Mouse (Mus musculus) kidney, adult 8-10 months (tissue): ENCODE data around the gene Faah.

Experiments
- DNase-seq, 2 experiments: peaks; one replicate each; pipeline ENCODE4 v3.0.0; 2022

The Faah gene

DNA sequence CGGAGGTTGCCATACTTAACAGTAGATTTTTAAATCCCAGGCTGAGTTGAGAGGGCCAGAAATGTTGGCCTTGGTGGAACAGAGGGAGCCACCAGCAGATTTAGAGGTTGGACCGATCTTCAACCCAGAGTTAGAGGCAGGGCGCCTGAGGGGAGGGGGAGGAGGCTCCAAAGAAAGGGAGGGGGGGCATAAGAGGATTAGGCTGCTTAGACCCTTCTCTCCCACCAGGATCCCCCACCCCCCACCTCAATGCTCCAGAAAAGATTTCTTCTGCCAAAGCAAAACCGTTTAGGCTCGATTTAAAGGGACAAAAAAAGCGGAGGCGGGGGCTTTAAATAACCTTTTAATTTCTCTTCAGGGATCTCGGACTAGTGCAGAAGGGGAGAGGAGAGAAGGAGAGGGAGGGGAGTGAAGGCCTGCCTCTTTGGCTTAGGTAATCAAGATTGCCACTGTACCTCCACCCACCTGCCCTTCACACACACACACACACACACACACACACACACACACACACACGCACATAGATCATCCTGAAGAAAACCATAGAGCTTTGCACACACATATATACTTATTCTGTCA is 76.4 kb downstream of the Faah start:
- no peak for DNase-seq

DNA sequence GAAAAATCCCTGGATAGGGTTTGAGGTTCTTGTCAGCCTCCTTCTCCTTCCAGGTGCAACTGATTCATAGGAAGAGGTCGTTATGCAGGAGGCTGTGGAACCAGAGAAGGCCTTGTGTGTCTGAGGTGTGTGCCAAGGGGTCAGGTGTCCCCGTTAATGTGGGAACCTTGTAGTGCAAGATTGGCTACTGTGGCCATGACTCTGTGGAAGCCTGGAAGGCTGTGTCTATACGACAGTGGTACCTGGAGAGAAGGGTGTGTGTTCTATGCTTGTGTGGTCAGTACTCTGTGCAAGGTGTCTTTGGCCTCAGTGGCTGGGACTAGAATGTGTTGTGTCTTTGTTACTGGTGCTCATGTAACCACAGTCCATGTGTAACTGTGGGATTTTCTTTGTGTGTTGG is 77.0 kb downstream of the Faah start:
- DNase-seq, result no peak

DNA sequence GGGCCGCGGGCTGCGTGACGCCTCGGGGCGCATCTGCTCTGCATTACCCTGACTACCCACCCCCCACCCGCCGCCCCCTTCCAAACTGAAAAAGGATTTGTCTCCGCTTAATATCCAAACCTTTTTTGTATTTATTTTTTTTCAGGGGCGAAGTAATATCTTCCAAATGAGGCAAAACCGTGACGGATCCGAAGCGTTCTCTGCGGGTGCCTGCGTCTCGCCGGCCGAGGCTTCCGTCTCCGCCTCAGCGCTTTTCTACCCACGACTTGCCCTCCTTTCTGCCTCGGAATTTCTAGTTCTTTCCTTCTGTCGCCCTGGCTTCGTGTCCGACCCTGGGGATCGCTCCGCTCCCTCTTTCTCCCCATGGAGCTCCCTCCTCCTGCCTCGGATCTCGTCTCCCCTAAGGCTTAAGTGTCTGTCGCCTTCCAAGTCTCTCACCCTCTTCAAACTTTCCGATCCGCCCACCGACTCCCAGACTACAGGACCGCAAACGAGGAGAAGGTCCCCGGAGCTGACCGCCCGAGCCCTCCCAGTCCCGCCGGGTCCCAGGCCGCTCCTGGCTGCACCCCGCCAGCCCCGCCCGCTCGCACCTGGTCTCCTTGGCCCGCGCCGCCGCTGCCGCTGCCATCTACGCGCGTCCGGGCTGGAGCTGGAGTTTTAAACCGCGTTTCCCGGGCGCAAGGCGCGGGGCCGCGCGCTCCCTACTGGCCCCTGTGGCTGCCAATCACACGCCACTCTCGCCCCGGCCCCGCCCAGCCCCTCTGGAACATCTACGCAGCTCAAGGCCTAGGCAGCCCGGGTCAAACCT is 78.2 kb downstream of the Faah start, which contains the start of gene Dmbx1:
TSS of gene Dmbx1 (minus strand) at position 632 of the 808 bp plus-strand sequence.
- no peak for DNase-seq

DNA sequence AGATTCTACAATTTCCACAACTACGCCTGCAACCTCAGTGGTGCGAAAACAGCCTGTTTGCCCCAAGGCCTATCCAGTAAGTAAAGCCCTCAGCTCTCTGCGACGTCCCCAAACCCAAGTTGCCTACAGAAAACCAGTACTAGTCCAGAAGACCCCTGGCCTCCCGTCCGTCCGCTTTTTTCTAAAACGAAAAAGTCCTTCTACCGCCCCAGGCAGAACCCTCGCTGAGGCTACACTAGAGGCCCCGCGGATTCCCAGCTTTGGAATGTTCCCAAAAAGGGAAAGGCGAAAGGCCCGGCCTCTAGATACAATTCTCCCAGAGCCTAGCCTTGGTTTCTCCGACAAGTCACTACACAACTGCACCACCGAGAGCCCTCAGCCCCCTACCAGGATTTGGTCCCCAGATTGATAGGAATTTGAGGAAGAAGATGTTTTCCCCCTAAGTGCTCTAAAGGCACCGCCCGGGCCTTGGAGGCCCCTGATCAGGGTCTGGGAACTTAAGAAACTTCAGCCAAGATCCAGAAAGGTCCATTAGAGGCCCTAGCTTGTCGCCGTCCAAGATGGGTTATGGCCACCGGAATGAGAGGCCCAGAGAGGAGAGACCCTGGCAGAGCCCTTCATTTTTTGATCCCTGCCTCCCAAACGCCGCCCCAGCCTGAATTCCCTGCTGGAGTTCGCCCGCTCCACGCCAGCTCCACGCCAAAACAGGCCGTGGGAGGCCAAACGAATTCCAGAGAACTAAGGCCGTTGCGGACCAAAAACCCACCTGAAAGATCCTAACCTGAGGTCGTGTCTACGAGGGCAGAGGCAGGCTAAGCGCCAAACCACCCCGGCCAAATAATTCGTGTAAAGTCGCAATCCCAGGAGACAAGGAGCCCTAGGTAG is 79.2 kb downstream of the Faah start:
- peak in 1 of 2 experiments; percentile 22 for DNase-seq

DNA sequence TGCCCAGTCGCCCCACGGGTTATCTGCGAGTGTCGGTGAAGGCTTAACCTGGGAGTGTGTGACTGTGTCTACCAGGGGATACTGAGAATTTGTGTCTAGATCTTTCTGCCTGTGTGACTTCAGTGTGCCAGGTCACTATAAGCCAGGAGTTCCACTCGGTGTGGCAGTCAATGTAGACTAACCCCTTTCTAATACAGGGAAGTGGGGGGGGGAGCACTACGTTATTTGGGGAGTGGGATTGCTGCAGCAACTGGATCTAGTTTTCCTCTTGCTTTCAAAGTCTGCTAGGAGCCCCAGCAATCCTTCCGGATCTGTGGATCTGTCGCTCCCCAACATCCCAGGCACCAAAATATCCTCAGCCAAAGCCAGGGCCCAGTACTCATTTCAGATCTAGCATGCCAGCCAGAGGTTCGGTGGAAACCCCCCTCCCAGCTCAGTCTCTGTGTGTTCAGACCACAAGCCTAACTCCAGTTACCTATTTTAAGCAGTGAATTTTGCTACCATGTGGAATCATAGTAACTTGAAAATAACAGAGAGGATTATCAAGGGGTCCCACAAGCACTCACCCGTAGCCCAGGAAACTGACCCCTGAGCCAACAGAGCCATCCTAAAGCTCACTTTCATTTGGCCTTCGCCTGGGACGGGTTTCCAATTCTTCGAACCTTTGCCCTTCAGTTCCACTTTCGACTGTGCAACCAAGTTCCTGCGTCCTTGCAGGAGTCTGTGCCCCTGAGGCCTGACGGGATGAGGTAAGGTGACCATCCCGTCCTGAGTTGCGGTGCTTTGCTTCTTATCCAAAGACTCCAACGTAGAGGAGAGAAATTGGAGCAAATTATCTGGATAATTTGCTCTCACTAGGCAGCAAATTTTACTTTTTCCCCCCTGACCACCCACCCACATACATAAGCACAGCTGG is 80.4 kb downstream of the Faah start:
- no peak for DNase-seq

DNA sequence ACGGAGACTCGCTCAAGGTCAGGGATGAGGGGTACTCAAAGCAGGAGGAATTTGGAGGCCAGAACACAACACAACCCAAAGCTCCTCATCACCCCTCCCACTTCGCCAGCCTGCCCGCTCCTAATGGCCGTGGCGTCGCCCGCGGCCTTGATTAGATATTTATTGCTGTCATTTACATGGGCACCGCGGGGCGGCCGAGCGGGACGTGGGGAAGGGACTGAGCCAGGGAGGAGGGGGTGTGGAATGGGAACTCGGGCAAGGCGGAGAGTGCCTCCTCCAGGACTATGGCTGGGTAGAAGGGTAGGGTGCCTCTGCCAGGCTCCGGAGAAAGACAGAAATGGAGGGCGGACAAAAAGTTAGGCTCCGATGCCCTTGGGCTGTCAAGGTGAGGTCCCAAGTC is 81.1 kb downstream of the Faah start:
- DNase-seq, result no peak

DNA sequence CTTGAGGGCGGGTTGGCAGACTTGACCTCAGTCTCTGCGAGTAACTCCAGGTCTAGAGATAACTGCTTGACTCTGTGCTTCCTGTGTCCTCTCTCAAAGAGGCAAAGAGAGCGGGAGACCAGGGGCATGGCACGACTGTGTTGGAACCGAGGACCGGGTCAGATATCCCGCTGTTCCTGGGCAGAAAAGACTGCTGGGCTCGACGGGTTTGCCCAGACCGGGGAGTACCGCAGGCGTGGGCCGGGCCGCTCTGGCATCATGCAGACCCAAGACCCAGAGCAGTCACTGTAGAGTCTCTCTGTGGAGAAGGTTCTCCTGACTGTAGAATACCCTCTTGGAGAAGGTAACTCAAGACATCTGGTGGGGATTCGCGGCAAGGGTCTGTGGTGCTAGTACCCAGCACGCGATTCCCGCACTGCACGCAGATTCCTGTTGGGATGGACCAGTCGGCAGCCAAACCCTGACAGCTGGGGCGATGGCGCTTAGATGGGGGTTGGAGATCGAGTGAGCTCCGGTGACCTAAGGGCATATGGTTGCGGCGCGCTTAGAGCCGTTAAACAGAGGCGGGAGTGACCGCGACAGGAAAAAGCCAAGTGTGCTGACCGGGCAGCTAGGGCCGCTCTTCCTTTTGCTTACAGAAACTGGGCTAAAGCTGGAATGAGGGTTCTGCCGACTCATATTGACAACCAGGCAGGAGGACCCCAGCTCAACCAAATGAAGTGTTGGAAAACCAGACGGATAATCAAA is 81.7 kb downstream of the Faah start:
- DNase-seq, result no peak

DNA sequence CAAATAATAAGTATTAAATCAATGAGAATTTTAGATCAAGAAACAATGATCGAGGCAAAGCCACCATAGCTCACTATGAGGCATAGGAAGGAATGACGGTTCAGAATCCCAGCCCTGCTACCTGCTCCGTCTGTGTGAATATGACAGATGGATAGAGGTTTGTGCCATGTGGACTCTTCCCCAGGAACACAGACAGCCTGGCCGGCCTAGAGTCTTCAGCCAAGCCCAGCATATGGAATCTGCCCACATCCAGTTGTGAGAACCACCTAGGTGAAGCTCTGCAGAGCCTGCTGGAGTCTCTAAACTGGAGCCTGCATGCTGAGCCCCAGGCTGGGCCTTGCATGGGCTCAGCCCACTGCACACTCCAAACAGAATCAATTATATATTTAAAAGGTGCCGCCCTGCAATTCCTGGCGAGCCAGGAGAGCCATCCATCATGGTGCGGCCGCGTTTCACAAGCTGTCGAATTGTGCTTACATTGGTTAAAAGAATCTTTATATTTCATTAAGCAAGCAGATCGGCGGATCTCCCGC is 86.1 kb downstream of the Faah start:
- no peak for DNase-seq

DNA sequence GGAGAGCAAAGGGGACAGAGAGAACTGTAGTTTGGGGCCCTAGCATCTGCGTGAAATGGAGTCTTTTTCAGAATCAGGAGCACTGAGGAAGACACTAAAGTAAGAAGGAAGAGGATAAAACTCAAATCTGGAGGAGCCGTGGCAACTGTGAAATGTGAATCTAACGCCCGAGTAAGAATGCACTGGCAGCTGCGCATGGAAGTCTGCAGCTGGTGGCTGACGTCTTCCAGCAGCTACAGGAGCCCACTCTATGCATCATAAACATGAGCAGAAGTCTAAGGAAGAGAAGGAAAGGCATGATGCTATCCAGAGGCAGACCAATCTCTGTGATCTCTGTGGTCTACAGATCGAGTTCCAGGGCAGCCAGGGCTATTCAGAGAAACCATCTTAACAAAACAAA is 90.1 kb downstream of the Faah start:
- no peak for DNase-seq

DNA sequence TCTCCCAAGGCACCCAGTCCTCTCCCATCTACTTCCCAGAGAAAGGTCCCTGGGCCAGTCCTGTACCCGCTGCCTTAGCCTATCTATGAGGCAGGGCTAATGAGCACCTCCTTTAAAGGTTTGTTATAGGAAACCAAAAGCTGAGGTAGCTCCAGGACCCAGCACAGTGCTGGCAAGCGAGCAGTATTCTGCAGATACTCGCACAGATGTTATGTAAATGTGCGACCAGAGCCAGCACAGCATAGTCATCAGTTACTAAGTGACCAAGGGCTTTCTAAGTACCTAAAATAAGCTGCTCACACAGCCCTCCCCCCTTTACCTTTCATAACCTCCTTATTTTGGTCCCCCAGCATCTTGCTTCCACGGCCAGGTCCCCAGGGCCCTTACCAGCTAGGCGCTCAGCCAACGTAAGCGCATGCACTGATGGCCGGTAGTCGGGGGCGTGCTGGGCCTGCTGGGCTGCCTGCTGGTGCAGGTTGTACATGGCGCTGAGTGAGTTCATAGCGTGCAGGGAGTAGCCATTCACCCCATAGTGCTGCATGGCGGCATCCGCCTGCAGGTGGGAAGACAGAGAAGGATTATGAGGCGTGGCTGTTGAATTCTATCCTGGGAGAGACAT is 94.4 kb downstream of the Faah start:
- no peak for DNase-seq

DNA sequence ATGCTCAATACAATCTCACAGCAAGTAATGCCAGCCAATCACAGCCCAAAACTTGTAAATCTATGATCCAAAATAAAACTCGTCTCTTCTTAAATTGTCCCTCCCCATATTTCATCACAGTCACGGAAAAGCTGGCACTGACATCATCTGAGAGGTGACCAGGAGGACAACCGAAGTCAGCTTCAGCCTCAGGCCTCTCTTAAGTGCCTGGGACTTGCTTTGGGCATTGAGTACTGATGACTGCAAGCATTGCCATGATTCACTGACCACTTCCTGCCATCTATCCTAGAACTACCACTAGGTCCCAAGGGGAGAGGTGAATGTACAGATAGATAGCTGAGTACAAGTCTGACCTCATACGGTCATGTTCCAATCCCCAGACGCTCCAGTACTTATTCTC is 95.0 kb downstream of the Faah start:
- DNase-seq, result no peak

DNA sequence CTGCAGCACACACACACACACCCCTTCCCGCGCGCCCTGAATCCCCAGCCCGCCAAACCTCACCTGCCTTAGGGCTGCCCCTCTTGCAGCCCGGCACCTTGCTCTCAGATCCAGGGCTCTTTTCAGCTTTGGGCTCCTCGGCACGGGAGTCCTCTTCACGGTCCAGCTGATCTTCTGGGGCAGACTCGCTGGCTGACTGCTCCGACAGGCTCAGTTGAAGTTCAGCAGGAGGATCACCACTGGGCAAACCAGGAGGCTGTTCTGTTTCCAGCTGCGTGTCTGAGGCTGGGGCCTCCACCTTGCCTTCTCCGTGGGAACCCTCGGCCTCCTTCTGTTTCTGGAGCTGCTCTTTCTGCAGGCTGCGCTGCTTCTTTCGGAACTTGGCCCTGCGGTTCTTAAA is 97.8 kb downstream of the Faah start:
- peak; percentile 33 to 44 for DNase-seq
